Mouse (Mus musculus) myocyte (in vitro differentiated cells): ENCODE data around the gene Npc1l1. TPM values are rescaled to one million over a fixed set of nuclear protein-coding genes. Genes with fewer than 3 reads are reported as not detected.
A peak's percentile ranks its signal among the peaks of the same experiment; 100 is the strongest.

Experiments used
- H3K27me3 ChIP-seq: one replicate; pipeline ENCODE4 v1.6.1; 2011; ENCODE audit not compliant: control insufficient read depth, insufficient read depth, insufficient read length
- H3K36me3 ChIP-seq: one replicate; pipeline ENCODE4 v1.6.1; 2011; ENCODE audit not compliant: control insufficient read depth, insufficient read depth
- H3K4me2 ChIP-seq: one replicate; pipeline ENCODE4 v1.6.1; 2011; ENCODE audit warnings: low read depth, control low read depth
- H3K4me3 ChIP-seq: one replicate; pipeline ENCODE4 v1.5.1; 2011; ENCODE audit warnings: mild to moderate bottlenecking, control low read depth, moderate library complexity
- H3K79me2 ChIP-seq: one replicate; pipeline ENCODE4 v1.6.1; 2011; ENCODE audit not compliant: control insufficient read depth, insufficient read depth
- H3ac ChIP-seq: one replicate; pipeline ENCODE4 v1.6.1; 2011; ENCODE audit not compliant: control insufficient read depth, insufficient read length
- CEBPB ChIP-seq: IDR thresholded peaks from 2 replicates; pipeline ENCODE4 v1.6.1; 2011; ENCODE audit warnings: mild to moderate bottlenecking, moderate library complexity; ENCODE audit not compliant: poor library complexity, insufficient read depth, severe bottlenecking
- E2F4 ChIP-seq: IDR thresholded peaks from one replicate; pipeline ENCODE4 v1.6.1; 2011; ENCODE audit warnings: mild to moderate bottlenecking, control low read depth, moderate library complexity; ENCODE audit not compliant: insufficient read depth
- MAX ChIP-seq: IDR thresholded peaks from one replicate; pipeline ENCODE4 v1.6.1; 2011; ENCODE audit warnings: low read depth, mild to moderate bottlenecking, control low read depth
- MYOD1 ChIP-seq, 3 experiments: IDR thresholded peaks; one replicate each; pipeline ENCODE4 v1.6.1; 2011; ENCODE audit warnings: control low read depth in 2 of 3, low read depth in 2 of 3, mild to moderate bottlenecking in 2 of 3, moderate library complexity in 1 of 3; ENCODE audit not compliant: insufficient read length in 2 of 3, control insufficient read depth in 1 of 3
- MYOG ChIP-seq, 3 experiments: IDR thresholded peaks; one replicate each; pipeline ENCODE4 v1.6.1; 2011; ENCODE audit warnings: control low read depth in 2 of 3, low read depth in 2 of 3, mild to moderate bottlenecking in 2 of 3; ENCODE audit not compliant: insufficient read length in 2 of 3, control insufficient read depth in 1 of 3, insufficient read depth in 1 of 3
- POLR2A ChIP-seq: IDR thresholded peaks from one replicate; pipeline ENCODE4 v1.6.1; 2011; ENCODE audit warnings: low read depth, mild to moderate bottlenecking, control low read depth, moderate library complexity; ENCODE audit not compliant: insufficient read length
- POLR2AphosphoS2 ChIP-seq: IDR thresholded peaks from one replicate; pipeline ENCODE4 v1.6.1; 2011; ENCODE audit warnings: low read depth, control low read depth; ENCODE audit not compliant: insufficient read length
- REST ChIP-seq: IDR thresholded peaks from one replicate; pipeline ENCODE4 v1.6.1; 2011; ENCODE audit warnings: mild to moderate bottlenecking, control low read depth, moderate library complexity; ENCODE audit not compliant: insufficient read depth, insufficient read length
- SRF ChIP-seq: IDR thresholded peaks from one replicate; pipeline ENCODE4 v1.6.1; 2011; ENCODE audit warnings: low read depth; ENCODE audit not compliant: control insufficient read depth, insufficient read length
- TCF12 ChIP-seq: IDR thresholded peaks from one replicate; pipeline ENCODE4 v1.6.1; 2011; ENCODE audit warnings: mild to moderate bottlenecking, control low read depth; ENCODE audit not compliant: poor library complexity, insufficient read depth, severe bottlenecking
- TCF3 ChIP-seq: IDR thresholded peaks from one replicate; pipeline ENCODE4 v1.6.1; 2011; ENCODE audit warnings: low read depth, control low read depth; ENCODE audit not compliant: insufficient read length
- USF1 ChIP-seq: IDR thresholded peaks from one replicate; pipeline ENCODE4 v1.6.1; 2011; ENCODE audit warnings: low read depth, mild to moderate bottlenecking, control low read depth, moderate library complexity
- polyA plus RNA-seq: library from polyadenylated mRNA; unstranded; fragments of >200 nt; fragmentation: generic; extraction: Trizol; gene quantifications from one replicate; pipeline ENCODE4 v1.2.1, GENCODE M21; 2012; ENCODE audit warnings: missing spikeins

Gene Npc1l1
- polyA plus RNA-seq, 1 experiment = 0.07 TPM

GRCm38 (mm10) chr11:6273607-6274006 is 43.7 kb upstream of the Npc1l1 start:
- Histone ChIP-seq H3K79me2 (peaks cover 18% of the 10 kb centered on the region), H3K27me3 (no peaks in the 10 kb centered on the region), H3K36me3 (peaks cover 4% of the 10 kb centered on the region), H3K4me2 (peak overlapping the region; percentile 98), H3K4me3 (peak overlapping the region; percentile 51), H3ac (peak overlapping the region; percentile 13)
- TF ChIP-seq MAX (no peak), SRF (no peak), REST (no peak), MYOG (IDR thresholded peaks at IDR 0.05; ENCODE audit: control insufficient read depth in 1 of 3, insufficient read depth in 1 of 3, insufficient read length in 2 of 3, low read depth in 2 of 3) (no peak), POLR2A (no peak), MYOD1 (IDR thresholded peaks at IDR 0.05; ENCODE audit: control insufficient read depth in 1 of 3, insufficient read length in 2 of 3, low read depth in 2 of 3) (no peak), POLR2AphosphoS2 (no peak), CEBPB (no peak), TCF3 (no peak), USF1 (no peak), TCF12 (no peak)

- H3ac ChIP-seq = peak within 1 kb of the TSS; percentile 65
- H3K27me3 ChIP-seq = no peaks in the 10 kb centered on the region
- H3K4me2 ChIP-seq = peak within 1 kb of the TSS; percentile 99
- peaks cover 29% of the 10 kb centered on the region for H3K79me2 ChIP-seq
- peaks cover 39% of the 10 kb centered on the region for H3K36me3 ChIP-seq
- peak within 1 kb of the TSS; percentile 99 for H3K4me3 ChIP-seq
- TF ChIP-seq MYOD1 (IDR thresholded peaks at IDR 0.05; ENCODE audit: control insufficient read depth in 1 of 3, insufficient read length in 2 of 3, low read depth in 2 of 3) (peak in 1 of 3 experiments; percentile 33), POLR2AphosphoS2 (peak; percentile 92), TCF12 (no peak), CEBPB (no peak), POLR2A (peak; percentile 91), E2F4 (peak; percentile 28), SRF (peak; percentile 73), MYOG (IDR thresholded peaks at IDR 0.05; ENCODE audit: control insufficient read depth in 1 of 3, insufficient read depth in 1 of 3, insufficient read length in 2 of 3, low read depth in 2 of 3) (peak in 1 of 3 experiments; percentile 26), MAX (peak; percentile 69), REST (no peak), TCF3 (no peak), USF1 (peak; percentile 49)
Measured at GRCm38 (mm10) chr11:6267320-6268254, 37.6 kb upstream of the Npc1l1 start, which contains the start of gene Ddx56. TSS of gene Ddx56 (minus strand) at chr11:6267772.

GRCm38 (mm10) chr11:6266621-6267020 is 36.7 kb upstream of the Npc1l1 start:
- Histone ChIP-seq H3ac (peak overlapping the region; percentile 65), H3K36me3 (peaks cover 48% of the 10 kb centered on the region), H3K4me2 (peak overlapping the region; percentile 99), H3K27me3 (no peaks in the 10 kb centered on the region), H3K79me2 (peaks cover 29% of the 10 kb centered on the region), H3K4me3 (peak overlapping the region; percentile 99)
- TF ChIP-seq CEBPB (no peak), TCF3 (no peak), POLR2A (no peak), MYOD1 (IDR thresholded peaks at IDR 0.05; ENCODE audit: control insufficient read depth in 1 of 3, insufficient read length in 2 of 3, low read depth in 2 of 3) (no peak), USF1 (no peak), MYOG (IDR thresholded peaks at IDR 0.05; ENCODE audit: control insufficient read depth in 1 of 3, insufficient read depth in 1 of 3, insufficient read length in 2 of 3, low read depth in 2 of 3) (no peak), POLR2AphosphoS2 (no peak), REST (no peak), SRF (no peak), E2F4 (no peak), MAX (no peak), TCF12 (no peak)

- H3ac ChIP-seq = no peak overlapping the region
- no peaks in the 10 kb centered on the region for H3K27me3 ChIP-seq
- peaks cover 75% of the 10 kb centered on the region for H3K36me3 ChIP-seq
- peaks cover 19% of the 10 kb centered on the region for H3K79me2 ChIP-seq
- no peak overlapping the region for H3K4me3 ChIP-seq
- TF ChIP-seq MYOG (IDR thresholded peaks at IDR 0.05; ENCODE audit: control insufficient read depth in 1 of 3, insufficient read depth in 1 of 3, insufficient read length in 2 of 3, low read depth in 2 of 3) (no peak), TCF3 (no peak), REST (no peak), E2F4 (no peak)
- no peak overlapping the region for H3K4me2 ChIP-seq
Measured at GRCm38 (mm10) chr11:6261434-6262082, 31.6 kb upstream of the Npc1l1 start.
